Mouse (Mus musculus): ENCODE measurements around the gene Crispld2. TPM values are rescaled to one million over a fixed set of nuclear protein-coding genes. Genes with fewer than 3 reads are reported as not detected.

Crispld2 gene
- polyA plus RNA-seq (2012; fragmentation: generic; extraction: Trizol), result under 1 TPM; 0.09 to 0.24 TPM

GRCm38 (mm10) chr8:119992249-119992648 lies at the start of gene Crispld2:
Gene Crispld2 (plus strand): TSS chr8:119992438.

GRCm38 (mm10) chr8:120101068-120101972 lies 109.1 kb downstream of the Crispld2 start, which contains the start of gene Zdhhc7:
Gene Zdhhc7 (minus strand): TSS chr8:120101482.

Other genes with a start within 250 kb of the Crispld2 start
- 1 to 10 TPM; 5.4 to 9.2 TPM for gene Tldc1, start 214.0 kb upstream of the Crispld2 start, polyA plus RNA-seq (2012; fragmentation: generic; extraction: Trizol)
- gene Cotl1, start 151.9 kb upstream of the Crispld2 start, polyA plus RNA-seq (2012; fragmentation: generic; extraction: Trizol), result 100 to 1,000 TPM in 1 of 2 experiments, 10 to 100 TPM in 1; 44.9 to 128 TPM
- gene Klhl36, start 130.2 kb upstream of the Crispld2 start, polyA plus RNA-seq (2012; fragmentation: generic; extraction: Trizol), result 1 to 10 TPM; 1.9 to 7.7 TPM
- gene Usp10, start 82.1 kb upstream of the Crispld2 start, polyA plus RNA-seq (2012; fragmentation: generic; extraction: Trizol), result 10 to 100 TPM; 66.0 to 78.8 TPM
- gene Gm20388, start 81.6 kb upstream of the Crispld2 start, polyA plus RNA-seq (2012; fragmentation: generic; extraction: Trizol), result 1 to 10 TPM; 4.1 to 9.5 TPM
- 10 to 100 TPM; 16.1 to 35.1 TPM for gene Zdhhc7, start 109.0 kb downstream of the Crispld2 start, polyA plus RNA-seq (2012; fragmentation: generic; extraction: Trizol)
- gene 6430548M08Rik, start 121.7 kb downstream of the Crispld2 start, polyA plus RNA-seq (2012; fragmentation: generic; extraction: Trizol), result 1 to 10 TPM; 3.2 to 4.4 TPM
- not detected for gene Fam92b, start 185.0 kb downstream of the Crispld2 start, polyA plus RNA-seq (2012; fragmentation: generic; extraction: Trizol)
- 1 to 10 TPM in 1 of 2 experiments, under 1 TPM in 1; 0.95 to 8.0 TPM for gene Gse1, start 236.0 kb downstream of the Crispld2 start, polyA plus RNA-seq (2012; fragmentation: generic; extraction: Trizol)